Mouse (Mus musculus) lung, adult 2 months (tissue): ENCODE measurements around the gene Rnf150.

Experiments used
- CTCF ChIP-seq: fragments of 200-500 bp; IDR thresholded peaks from 2 replicates; pipeline ENCODE4 v1.5.1; 2011; ENCODE audit warnings: mild to moderate bottlenecking, low read length, control low read depth; ENCODE audit not compliant: insufficient read depth
- POLR2A ChIP-seq: fragments of 200-500 bp; IDR thresholded peaks from 2 replicates; pipeline ENCODE4 v1.6.1; 2011; ENCODE audit warnings: low read depth, mild to moderate bottlenecking, control low read depth, low read length, borderline replicate concordance; ENCODE audit errors: extremely low read depth

DNA sequence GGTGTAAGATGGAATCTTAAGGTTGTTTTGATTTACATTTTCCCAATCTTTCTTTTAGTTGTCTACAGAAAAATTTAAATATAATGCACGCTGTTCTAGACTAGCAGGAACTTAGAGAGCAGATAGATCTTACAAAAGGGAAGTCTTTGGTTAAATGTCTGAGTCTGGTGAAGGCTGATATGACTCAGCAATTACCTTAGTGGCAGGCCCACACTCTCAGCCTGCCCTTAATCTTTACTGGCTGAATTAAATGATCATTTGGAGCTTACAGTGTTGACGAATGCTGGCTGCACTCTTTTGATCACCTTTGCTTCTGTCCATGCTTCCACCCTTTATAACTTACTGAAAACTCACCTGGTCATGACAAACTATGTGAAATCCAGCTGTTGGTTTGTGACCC, 17.1 kb upstream of the Rnf150 start:
- TF ChIP-seq POLR2A (no peak), CTCF (no peak)
